Mouse (Mus musculus): ENCODE results near the gene Hoxc5.

Hoxc5 gene

DNA sequence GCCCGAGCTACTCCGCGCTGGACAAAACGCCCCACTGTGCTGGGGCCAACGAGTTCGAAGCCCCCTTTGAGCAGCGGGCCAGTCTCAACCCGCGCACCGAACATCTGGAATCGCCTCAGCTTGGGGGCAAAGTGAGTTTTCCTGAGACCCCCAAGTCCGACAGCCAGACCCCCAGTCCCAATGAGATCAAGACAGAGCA, at the start of gene Hoxc5:
Hoxc5 (plus strand) TSS at position 132 of the 199 bp plus-strand sequence.
- DNase-seq (ENCODE audit: low spot score), result no peak

DNA sequence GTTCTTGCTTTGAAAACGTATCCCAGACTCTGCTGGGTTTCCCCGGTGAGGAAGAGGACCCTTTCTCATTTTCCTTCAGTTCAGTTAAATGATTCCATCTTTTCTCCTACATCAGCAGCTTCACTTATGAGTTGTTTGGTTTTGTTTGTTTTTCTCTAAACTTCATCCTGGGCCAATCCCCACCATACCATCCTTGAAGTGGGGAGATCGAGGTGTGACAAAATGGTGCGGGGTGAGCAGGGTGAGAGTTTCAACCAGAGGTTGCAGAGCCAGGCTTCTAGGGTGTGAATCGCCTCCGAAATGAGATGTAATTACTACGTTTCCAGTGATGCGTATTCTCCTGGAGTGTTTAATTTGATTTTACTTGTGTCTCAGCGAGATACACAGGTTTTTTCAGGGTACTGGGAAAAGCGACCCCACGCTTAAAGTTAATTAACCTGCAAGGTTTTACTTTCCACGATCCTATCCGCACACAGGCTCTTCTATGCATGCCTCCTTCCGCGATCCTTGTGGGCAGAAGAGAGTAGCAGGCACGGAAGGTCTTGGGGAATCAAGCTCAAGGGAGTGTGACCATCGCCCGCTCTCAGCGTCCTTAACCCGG, 49.2 kb upstream of the Hoxc5 start:
- no peak for DNase-seq (ENCODE audit: low spot score)

DNA sequence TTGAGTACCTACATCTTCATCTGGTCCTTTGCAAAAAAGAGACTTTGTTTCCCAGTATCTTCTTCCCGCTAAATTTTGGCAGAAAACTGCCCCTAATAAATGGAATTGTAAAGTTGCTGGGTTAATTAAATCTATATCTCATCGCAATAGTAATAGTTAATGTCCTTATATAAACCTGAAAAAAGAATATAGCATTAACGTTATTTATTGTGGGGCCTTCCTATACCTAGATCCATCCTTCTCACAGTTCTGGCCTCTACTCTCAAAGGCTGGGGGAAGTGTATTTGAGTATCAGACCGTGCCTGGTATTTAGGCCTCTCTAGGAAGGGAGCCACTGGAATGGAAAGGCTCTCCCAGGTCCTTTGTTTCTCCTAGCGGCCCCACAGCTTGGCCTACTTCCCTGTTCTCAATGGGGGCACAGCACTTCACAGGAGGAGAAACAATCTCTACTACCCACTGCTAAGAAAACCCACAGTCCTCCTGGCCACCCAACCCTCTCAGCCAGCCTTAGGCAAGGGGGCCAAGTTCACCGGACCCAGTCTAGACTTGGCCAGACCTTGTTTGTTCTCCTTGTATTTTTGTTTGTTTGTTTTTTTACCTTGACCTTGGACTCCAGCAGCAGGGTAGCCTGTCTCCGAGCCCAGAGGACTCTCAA, 48.5 kb upstream of the Hoxc5 start:
- no peak for DNase-seq (ENCODE audit: low spot score)

DNA sequence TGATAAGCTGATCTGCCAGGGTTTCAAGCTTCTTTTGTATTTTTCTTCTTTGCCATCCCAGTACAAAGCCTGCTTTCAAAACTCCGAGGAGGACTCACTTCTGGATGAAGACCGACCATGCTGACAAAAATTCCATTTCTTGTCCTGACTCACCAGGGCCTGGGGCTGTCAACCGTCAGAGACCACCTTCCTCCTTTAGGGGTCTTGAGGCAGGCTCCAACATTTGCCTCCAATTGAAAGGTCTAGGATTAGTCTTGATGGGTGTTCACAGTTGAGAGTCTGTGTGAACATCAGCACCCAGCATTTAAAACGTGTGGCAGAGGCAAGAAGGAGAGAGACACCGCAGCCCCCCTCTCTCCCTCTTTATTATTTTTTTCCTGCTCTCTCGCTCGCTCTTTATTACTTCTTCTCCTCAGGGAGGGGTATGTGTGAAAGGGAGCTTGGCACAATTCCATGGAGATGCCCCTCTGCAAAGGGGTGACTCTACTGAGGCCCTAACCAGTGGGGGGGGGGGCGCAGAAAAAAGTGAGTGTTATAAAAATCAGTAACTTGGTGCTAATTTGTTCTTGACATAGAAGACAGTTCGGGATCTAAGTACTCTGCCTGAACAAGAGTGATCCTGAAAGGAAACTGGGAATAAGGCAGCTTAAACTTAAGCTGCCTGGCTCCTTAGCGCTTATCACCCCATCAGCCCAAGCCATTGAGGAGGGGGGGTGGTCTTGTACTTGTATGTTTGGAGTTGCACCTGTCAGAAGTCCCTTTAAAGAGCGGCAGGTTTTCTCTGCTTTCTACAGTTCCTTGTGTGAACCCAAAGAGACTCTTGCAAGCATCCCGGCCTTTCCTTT, 47.7 kb upstream of the Hoxc5 start:
- DNase-seq (ENCODE audit: low spot score), result no peak

DNA sequence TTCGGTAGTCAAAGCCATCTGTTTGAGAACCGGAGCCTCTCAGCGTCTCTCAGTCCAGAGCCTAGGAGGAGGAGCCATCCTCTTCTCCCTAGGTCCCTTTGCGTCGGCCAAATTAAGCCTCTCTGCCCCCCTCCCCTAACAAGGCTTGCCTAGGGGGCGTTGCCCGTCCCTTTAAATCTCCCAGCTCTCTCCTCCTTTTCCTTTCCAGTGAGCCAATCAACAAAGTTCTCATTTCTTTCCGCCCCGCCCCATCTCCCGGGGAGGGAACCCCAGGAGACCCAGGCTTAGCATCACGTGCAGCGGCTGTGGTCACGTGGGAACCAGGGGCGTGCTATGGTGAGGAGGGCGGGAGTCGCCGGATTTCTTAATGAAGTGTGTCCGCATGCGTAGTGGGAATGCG, 46.6 kb upstream of the Hoxc5 start:
- DNase-seq (ENCODE audit: low spot score), result peak; percentile 7

DNA sequence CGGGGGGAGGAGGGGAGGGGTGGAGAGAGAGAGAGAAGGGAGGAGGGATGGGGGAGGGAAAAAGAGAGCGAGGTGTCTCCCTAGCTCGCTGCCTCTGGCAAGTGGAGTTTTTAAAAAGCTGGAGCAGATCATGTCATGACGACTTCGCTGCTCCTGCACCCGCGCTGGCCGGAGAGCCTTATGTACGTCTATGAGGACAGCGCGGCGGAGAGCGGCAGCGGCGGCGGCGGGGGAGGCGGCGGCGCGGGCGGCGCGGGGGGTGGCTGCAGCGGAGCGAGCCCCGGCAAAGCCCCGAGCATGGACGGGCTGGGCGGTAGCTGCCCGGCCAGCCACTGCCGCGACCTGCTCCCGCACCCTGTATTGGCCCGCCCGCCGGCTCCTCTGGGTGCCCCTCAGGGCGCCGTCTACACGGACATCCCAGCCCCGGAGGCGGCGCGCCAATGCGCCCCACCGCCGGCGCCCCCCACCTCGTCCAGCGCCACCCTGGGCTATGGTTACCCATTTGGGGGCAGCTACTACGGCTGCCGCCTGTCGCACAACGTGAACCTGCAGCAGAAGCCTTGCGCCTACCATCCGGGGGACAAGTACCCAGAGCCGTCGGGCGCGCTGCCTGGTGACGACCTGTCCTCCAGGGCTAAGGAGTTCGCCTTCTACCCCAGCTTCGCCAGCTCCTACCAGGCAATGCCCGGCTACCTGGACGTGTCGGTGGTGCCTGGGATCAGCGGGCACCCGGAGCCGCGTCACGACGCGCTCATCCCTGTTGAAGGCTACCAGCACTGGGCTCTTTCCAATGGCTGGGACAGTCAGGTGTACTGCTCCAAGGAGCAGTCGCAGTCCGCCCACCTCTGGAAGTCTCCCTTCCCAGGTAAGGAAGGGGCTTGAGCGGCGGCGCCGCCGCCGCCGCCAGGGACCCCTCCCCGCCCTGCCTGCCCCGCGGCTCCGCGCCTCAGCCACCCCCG, 45.9 kb upstream of the Hoxc5 start, which contains the start of gene Hoxc13:
Hoxc13 (plus strand) TSS at position 51 of the 959 bp plus-strand sequence.
- DNase-seq (ENCODE audit: low spot score), result no peak

DNA sequence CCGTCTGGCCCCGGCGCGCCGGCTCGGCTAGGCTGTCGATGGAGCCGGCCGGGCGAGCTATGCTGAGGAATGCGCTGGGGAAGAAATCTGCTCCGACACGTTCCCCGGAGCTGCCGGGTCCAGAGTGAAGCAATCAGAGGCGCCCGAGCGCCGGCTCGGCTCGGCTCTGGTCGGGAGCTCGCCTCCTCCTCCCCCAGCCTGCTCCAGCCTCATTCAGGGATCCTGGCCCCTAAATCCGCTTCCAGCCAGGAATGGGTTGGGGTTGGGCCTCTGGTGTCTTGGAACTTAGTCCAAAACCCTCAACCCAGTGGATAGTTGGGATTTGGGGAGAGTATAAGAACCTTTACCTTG, 45.3 kb upstream of the Hoxc5 start:
- no peak for DNase-seq (ENCODE audit: low spot score)

DNA sequence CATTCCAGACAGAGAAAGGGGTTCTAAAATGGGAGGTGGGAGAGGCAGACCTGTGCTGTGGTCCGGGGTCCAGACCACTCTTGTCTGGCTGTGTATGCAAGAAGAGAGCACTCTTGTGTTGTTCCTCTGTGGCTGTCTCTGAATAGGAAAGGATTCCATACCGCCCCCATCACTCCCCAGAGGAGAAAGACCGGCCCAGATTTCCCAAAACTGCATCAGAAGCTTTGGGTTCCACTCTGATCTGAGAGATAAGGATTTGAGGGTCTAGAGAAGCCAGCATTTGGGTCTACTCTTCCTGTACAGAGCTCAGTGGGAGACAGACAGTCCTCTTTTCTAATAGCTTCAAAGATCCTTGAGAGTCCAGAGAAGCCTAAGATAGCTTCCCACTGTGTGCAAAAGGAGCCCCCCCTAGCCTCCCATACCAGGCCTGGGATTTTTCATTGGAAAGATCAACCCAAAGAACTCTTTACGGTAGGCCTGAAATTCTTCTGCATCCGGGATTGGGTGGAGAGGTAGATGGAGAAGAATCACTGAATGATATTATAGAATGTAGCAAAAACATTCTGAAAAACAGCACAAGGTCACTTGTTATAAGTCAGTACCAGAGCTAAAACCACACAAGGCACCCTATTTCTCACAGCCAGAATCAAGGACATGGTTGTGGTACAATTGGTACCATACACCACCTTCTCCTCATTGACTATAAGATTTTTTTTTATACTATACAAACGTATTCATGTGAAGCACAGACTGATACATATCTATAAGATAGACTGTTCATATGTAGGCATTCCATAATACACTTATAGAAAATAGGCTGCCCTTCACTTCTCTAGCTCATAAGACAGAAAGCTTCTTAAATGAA, 44.4 kb upstream of the Hoxc5 start:
- no peak for DNase-seq (ENCODE audit: low spot score)

DNA sequence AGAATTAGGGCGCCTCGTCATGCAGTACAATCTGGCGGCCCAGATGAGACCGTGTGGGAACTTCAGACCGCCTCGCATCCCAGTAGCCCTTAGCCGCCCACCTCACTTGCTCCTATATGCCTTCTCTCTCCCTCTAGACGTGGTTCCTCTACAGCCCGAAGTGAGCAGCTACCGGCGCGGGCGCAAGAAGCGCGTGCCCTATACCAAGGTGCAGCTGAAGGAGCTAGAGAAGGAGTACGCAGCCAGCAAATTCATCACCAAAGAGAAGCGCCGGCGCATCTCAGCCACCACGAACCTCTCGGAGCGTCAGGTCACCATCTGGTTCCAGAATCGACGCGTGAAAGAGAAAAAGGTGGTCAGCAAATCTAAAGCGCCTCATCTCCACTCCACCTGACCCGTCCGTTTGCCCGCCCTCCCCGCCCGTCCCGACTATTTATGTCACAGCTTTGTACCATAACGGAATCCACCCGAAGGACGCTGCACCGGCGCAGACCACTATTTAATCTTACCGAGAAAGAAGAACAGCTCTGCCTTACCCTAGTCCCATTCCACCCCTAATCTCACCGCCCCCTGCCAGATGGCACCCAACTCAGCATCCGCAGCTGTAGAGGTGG, 40.1 kb upstream of the Hoxc5 start:
- no peak for DNase-seq (ENCODE audit: low spot score)

DNA sequence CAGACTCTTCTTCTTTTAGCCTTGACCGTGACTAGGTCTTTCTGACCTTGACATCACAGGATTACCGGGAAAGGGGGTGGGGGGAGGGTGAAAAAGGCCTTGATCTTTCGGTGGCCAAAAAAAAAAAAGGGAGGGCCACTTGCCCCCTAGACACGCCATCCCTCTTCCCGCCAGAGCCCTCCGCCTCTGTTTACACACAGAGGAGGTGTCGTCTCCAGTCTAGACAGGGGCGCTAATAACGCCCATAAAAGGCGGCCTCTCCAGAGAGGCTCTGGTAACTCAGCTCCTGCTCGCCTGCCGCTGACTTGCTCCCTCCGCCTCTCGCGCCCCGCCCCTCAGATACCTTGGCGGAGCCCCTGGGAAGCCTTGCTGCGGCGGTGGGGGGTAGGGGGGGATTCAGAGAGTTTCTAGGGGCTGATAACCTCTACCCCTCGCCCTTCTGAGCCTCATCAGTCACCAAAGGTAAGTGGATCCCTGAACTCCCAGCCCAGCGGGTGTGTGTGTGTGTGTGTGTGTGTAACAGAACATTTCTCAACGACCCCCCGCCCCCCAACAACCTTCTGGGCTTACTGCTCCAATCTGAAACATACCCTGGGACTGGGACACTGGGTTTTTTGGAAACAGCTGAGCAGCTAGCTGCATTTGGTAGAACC, 35.4 kb upstream of the Hoxc5 start:
- DNase-seq (ENCODE audit: low spot score), result no peak

DNA sequence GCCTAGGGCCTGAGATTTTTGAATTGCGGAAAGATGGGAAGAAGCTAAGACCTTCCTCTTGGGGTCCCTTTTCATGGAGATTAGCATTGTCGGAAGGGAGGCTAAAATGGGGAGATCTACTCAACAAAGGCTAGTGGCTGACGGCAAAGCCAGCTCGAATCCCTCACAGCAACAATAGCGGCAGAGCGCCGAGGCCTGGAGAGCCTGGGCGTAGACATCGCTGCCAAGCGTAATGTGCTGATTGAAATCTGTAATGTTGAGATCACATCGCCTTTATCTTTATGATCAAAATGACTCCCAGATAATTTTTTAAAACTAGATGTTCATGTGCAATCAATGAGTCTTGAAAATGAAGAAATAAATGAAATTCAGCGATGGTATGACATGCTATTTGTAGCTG, 32.8 kb upstream of the Hoxc5 start:
- DNase-seq (ENCODE audit: low spot score), result no peak

DNA sequence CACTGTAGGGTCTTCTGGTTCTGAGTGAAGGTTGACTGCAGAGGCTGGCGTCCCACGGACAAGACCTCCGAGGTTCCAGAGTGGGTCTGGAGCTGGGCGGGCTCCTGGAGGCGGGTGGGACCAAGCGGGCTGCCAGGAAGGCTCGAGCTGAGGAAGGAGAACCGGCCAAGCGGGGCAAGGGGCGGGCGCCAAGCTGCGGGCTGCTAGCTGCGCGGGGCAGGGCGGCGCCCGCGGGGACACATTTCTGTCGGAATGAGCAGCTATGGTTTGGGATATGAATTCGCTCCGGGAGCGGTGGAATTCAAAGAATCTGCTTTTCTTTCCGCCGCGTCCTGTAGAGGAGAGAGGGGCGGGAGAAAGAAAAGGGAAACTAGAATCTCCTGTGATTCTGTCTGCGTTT, 32.3 kb upstream of the Hoxc5 start:
- no peak for DNase-seq (ENCODE audit: low spot score)

DNA sequence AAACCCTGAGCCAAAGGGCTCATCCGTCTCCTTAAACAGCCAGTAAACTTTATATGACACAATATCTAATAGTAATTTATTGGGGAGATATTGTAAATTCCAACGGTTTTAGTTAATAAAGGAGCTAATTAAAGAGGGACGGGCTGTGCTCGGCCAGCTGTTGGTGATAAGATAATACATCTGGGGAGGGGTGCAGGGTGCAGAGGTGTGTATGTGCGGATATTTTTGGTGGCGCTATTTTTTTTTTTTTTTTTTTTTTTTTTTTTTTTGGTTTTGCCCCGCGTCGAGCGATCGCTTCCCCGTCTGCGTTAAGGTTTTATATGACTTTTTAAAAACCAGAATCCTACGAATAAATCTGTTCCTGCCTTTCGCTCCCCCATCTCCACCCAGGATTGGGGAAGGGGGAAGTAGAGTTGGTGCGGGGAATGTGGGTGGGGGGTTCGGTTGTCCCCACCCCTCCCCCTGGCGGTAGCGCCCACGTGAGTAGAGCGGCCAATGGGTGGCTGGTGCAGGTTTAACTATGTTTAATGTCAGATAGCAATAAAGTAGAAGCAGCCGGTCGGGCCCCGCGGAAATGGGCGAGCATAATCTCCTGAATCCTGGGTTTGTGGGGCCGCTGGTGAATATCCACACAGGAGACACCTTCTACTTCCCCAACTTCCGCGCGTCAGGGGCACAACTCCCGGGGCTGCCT, 30.8 kb upstream of the Hoxc5 start, which contains the start of gene Hoxc12:
Hoxc12 (plus strand) TSS at position 479 of the 694 bp plus-strand sequence.
- DNase-seq (ENCODE audit: low spot score), result no peak

DNA sequence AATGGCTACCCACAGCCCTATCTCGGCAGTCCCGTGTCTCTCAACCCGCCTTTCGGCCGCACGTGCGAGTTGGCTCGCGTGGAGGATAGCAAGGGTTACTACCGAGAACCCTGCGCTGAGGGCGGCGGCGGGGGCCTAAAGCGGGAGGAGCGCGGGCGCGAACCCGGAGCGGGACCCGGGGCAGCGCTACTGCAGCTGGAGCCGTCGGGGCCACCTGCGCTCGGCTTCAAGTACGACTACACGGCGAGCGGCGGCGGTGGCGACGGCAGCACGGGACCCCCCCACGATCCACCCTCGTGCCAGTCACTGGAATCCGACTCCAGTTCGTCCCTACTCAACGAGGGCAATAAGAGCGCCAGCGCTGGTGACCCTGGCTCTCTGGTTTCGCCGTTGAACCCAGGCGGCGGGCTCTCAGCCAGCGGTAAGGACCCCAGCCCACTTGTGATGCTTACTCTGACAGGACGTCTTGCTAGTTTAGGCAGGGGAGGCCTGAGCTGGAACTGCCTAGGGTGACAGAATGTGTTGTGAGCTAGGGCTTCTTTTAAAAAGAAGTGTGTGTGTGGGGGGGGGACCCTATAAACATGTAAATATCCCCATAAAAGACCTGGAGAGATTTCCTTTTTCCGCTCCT, 30.1 kb upstream of the Hoxc5 start:
- DNase-seq (ENCODE audit: low spot score), result no peak

DNA sequence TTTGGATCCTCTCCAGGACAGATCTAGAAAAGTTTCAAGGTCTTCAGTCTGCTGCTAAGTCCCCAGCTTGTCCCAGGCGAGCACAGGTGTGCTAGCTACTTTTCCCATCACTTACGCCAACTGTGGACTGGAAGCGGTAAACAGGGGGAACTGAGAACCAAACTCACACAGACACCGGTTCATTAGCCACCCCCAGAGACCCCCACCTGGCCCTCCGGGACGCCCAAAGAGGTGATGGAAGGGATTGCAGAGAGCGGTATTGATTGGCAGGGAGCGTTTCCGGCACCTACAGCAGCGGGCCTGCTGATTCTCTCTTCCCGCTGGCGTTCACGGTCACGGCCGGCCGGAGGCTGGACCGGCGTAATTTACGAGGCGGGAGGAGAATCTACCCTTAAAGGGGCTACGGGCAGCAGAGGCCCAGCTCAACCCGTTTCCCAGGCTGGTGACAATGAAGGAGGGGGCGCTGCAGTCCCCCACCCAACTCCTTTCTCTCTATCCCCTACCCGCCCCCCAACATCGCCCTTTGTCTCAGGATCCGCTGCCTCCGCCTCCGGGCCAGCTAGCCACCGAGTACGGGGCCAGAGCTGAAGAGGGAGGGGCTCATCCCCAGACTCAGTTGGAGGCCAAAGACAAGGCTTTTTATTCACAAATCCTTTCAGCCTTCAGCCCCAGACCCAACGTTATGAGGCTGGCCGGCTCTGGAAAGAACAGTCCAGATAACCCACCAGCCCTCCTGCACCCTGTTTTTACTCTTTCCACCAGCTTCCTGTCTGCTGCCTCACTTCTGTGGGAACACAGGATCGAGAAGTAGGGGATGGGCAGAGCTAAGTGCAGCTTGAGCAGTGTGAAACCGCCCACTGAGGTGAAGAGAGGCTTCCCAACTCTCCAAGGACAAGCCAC, 27.7 kb upstream of the Hoxc5 start:
- no peak for DNase-seq (ENCODE audit: low spot score)

DNA sequence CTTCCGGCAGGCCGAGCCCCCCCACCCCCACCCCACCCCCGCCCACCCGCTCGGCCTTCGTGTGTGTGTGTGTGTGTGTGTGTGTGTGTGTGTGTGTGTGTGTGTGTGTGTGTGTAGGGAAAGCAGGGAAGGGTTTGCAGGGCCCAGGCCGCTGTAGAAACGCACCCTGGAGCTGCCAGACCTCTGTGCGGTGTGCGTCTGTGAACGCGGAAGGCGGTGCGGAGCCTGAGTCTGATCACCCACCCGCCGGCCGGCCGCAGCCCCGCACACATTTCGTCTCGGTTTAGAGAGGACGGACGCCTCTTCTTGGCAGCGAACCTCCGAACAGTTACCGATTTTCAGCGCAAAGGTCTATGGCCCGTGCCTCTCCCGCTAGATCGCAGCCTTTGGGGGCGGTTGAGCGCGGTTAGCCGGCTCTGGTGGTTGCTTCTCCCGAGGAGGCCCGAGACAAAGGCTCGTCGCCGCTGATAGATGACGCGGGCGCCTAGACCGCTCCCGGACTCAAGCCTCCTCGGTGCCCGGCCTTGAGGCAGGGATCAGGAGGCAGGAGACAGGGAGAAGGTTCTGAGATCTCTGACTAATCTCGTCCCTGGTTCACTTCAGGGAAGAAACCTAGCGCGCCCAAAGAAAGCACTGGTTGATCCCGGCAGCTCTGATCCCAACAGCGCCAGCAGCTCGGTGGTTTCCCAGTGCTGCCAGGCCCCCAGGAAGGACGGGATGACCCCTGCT, 24.3 kb upstream of the Hoxc5 start:
- DNase-seq (ENCODE audit: low spot score), result no peak

DNA sequence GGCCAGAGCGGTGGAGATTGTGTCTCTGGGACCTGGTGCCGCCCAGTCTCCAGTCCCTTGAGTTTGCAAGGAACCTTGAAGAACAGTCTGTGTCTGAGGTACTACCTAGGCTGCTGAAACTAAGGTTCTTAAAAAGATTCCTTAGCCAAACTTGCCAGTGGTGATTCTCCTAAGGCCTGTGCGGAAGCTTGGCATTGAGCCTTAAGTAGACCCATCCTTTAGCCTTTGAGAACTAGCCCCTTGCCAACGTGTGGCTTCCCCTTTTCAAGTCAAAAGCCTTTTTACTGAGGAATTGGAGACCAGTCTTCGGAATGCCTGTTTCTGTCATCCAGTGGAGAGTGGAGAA, 23.8 kb upstream of the Hoxc5 start:
- DNase-seq (ENCODE audit: low spot score), result no peak

Measured in lung, postnatal 25 days (tissue).